Mouse (Mus musculus) c-Kit-negative CD71-positive TER-119-positive erythroid progenitor cells, embryonic 14.5 days (primary cell): ENCODE data around the gene Aup1.

Experiments
- DNase-seq: peaks from one replicate; pipeline ENCODE4 v3.0.0-alpha.2; 2013; ENCODE audit warnings: low read depth, low spot score

The Aup1 gene

DNA sequence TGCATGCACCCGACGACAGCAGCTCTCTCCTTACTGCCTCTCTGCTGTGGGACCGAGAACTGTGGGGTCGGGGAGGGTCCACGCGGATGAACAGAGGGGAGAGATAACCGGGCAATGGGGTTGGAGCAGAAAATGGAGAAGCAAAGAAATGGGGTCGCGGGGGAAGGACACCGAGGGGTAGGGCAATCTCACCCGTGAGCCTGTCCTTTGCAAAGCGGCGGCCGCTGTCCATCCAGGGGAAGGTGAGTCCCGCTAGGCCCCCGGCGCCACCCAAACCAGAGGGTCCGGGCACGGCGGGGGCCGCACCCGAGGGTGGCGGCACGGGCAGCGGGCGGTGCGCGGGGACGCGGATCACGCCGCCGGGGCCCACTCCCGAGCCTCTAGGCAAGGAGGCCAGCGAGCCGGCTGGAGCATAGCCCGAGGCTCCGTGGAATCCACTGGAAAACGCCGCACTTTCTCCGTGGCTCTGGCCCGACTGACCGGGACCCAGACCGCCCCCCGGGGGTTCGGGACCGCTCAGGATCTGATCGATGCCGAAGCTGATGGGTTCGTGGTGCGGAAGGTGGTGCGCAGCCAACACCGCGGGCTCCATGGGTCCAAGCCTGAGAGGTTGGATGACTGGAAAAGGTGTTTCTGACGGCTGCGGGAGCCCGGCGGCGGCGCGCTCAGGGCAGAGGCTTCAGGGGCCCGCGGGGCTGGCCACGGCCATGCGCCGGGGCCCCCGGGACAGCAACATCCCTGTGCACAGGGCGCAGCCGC is 15.3 kb downstream of the Aup1 start:
- DNase-seq, result no peak

DNA sequence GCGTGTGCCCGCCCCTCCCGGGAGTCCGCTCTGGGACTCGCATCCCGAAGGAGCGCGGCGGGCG is 15.8 kb downstream of the Aup1 start, which contains the start of gene Tlx2:
TSS of gene Tlx2 (minus strand) at position 47 of the 64 bp plus-strand sequence.
- no peak for DNase-seq

- DNase-seq, result no peak
Measured at GRCm38 (mm10) chr6:83070311-83071219, 16.2 kb downstream of the Aup1 start.

DNA sequence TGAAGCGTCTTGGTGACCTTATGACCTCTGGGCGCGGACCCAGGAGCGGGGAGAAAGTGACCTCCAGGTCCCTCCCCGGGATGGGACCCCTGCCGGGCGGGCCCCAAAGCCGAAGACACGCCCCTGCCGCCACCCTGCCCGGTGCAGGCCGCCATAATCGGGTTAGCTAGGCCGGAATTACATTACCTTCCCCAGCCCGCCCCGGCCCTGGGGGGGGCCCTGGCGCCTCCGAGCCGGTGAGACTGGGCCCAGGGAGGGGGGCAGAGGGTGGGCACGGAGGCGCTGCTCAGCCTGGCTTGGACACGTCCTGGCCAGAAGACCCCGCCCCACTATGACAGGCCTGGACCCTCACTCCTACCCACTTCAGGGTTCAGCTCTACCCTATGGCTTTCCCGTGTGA is 16.9 kb downstream of the Aup1 start:
- DNase-seq, result no peak

GRCm38 (mm10) chr6:83074979-83075378 is 20.7 kb downstream of the Aup1 start:
- no peak for DNase-seq

DNA sequence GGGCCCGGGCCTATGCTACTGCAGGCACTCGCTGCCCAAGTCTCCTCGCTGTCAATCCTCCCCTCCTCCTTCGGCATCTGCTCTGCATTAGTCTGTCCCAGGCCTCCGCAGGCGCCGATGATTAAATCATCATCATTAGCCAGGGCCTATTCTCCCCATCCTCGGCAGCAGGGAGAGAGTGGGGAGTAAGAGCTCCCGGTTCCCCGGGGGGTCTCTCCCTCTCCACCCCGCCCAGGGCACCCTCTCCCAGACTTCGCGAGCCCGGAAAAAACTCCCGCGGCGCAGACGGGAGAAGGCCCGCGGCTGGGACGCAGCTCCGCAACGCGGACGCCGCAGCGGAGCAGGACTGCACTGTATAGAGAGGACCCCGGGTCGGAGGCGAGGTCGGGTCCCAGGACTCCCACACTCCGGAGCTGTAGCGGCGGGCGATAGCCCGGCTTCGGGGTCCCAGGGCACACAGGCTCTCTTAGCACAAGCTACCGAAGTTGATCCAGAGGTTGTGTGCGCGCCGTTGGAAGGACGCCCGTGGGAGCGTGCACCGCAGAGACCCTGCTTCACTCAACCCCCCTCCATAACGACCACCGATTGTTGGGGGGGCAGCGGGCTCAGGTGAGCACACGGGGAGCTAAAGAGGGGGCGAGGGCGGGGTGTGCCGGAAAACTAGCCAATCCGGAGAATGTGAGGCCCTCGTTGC is 23.5 kb downstream of the Aup1 start, which contains the start of gene Pcgf1:
TSS of gene Pcgf1 (plus strand) at position 240 of the 694 bp plus-strand sequence.
- DNase-seq, result no peak

GRCm38 (mm10) chr6:83078324-83078858 is 24.1 kb downstream of the Aup1 start:
- DNase-seq, result peak; percentile 99

GRCm38 (mm10) chr6:83080210-83080609 is 25.9 kb downstream of the Aup1 start:
- no peak for DNase-seq

DNA sequence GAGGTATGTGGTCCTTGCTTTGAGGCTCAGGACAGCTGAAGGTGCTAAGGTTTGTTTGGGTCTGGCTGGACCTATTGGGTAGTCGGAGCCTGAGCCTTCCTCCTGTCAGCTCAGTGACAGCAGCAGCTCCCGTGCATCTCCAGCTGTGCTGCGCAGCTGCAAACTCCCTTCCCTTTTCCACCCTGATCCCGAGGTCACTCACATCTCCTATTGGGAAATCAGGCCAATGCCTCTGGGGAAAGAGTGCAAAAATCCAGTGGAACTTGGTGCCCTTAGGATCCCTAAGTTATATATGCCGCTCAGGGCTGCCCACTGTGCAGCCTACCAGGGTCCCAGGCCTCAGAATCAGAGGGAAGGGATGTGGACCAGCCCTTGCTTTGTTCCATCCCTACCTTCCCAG is 29.2 kb downstream of the Aup1 start:
- DNase-seq, result no peak

DNA sequence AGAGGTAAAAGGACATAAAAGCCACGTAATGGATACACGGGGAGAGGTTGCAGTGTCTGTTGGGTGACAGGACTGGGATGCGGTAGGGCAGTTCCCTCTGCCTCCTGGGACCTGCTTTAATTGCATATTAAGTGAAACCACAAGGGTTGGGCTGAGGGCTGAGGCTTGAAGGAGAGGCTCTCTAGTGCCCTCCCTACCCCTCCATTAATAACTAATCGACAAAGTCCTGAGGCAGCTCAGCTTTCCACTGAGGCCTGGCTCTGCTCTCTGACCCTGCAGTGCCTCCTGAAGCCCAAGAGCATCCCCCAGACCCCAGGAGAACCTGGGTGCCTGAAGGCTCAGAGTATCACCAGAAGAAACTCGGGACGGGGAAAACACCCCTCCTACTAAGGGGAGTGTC is 30.2 kb downstream of the Aup1 start:
- DNase-seq, result no peak

DNA sequence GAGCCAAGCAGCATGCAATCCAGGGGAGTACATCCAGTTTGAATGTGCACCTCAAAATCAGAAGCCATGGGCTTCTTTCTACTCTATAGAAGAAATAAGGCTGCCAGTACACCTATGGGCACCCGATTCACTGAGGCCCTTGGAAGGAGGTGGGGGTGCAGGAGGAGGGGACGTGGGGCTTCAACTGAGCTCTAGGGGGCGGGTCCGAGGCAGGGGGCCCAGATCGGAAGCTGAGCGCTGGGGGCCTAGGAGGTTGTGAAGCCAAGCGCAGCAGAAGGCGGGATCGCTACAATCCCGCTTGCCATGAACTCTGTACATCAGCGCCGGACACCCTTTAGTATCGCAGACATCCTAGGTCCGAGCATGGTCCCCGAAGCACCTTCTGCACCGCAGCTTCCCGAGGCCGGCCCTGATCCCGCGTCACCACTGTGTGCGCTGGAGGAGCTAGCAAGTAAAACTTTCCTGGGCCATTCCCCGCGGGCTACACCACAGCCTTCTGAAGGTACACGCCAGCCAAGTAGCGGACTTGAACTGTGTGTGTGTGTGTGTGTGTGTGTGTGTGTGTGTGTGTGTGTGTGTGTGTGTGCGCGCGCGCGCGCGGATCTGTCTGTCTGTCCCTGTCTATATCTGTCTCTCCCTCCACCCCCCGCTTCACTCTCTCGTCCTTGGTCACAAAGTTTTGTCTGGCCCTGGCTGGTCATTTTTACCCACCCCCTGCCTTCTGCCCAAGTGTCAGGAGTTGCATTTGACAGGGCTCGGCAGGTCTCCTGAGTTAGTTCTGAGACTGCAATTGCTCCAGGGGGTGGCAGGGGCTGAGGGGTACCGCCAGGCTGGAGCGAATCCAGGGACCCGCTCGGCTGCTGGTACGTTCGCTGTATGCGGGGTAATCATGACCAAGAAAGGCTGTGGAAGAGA is 32.1 kb downstream of the Aup1 start, which contains the start of gene Lbx2:
TSS of gene Lbx2 (plus strand) at position 247 of the 915 bp plus-strand sequence.
- no peak for DNase-seq

DNA sequence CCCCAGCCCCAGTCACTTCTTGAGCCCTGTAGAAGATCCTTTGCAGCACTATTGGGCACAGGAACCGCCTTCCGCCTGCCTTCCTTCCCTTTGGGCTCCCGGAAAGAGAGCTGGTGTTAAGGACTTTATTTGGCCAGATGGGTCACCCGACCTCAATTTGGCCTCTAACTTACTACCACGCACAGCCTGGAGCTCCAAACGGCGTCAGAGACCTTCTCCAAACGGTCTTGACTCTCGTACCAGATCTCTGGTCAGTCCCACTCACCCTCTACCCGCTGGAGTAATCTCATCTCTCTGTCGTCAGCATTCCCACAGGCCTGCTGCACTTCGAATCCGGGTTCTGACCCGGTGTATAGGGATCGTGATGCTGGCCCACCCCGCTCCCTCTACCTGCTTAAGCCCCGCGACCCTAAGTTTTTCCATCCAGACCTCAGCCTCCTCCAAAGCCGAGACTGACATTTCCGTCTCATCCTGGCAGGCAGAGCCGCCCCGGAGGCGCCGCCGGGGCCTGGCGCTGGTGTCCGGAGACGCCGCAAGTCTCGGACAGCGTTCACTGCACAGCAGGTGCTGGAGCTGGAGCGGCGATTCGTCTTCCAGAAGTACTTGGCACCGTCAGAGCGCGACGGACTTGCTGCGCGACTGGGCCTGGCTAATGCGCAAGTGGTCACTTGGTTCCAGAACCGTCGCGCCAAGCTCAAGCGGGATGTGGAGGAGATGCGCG is 33.0 kb downstream of the Aup1 start:
- DNase-seq, result no peak

GRCm38 (mm10) chr6:83087926-83088260 is 33.6 kb downstream of the Aup1 start:
- DNase-seq, result no peak

DNA sequence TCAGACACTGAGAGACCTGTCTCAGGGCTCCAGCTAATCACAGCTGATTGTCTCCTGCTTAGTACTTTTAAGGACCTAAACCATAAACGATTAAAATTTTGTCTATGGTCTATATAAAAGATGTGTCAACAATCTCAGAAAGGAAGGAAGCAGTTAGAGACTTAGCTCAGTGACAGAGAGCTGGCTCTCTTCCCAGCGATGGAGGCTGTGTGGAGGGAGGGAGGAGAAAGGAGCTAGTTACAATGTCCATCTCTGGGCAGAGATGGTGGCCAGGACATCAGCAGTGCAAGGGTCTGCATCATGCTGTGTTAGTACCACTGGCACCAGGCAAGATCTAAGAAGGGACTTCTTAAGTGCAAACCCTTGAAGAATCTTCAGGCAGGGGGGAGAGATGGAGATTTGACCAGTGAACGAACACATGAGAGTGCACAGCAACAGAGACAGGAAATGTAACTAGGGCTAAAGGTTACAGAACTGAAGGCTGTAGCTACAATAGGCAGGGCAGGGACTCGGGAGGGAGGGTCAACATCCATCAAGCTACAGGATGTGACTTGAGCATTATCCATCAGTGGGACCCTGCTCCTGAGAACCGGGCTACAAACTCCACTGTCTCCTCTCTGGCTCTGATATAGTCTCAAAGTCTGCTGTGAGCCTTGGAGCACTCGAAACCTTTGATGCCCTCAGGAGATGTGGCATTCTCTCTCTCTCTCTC is 38.3 kb downstream of the Aup1 start:
- DNase-seq, result no peak

DNA sequence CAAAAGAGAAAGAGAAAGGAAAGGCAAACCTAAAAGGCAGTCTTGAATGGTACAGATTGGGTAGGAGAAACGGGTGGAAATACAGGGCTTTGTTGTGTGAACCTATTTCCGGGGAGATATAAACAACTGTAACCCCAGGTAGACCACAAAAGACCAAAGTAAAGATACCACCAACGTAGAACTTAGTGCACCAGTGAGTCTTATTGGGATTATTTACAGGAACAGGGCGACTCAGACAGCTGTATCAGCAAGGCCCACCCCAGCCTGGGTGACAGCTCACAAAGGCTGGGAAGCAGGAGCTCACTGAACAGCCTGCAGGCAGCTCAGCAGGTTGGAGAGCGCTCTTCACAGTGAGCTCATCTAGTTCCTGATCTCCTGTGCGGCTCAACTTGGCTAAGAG is 41.6 kb downstream of the Aup1 start:
- DNase-seq, result no peak

DNA sequence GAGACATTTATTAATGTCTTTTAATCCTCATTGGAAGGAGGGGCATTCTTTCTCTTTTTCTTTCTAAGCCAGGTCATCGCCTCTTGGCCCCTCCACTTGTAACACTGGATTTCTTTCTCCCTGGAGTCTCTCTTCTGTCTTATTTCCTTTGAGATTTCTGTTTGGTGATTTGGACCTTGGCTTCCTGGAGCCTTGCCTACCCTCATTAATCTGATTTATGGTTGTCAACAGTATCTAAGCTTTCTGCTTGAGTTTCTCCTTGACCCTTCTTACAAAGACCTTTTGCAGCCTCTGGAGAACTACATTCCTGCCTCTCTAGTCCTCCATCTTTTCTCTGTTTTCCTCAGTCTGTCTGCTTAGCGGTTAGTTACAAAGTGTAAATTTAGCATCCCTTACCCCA is 44.1 kb downstream of the Aup1 start:
- DNase-seq, result no peak

DNA sequence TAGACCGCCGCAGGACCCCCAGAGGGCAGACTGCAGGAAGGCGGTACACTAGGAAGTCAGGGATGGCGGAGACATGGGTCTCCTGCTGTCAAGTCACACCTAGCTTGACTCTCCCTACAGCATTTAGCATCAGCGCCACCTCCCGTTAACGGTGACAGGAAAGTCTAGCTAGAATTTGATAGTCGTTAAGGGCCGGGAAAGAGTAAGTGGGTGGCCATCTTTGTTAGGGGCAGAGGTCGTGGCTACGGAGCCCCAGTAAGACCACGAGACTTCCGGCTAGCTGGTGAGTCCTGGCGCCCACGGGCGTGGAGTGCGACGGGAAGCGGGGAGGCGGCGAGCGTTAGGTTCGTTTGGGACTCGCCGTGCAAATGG is 47.0 kb downstream of the Aup1 start, which contains the start of the genes Ccdc142 and Gm42688:
TSS of gene Ccdc142 (plus strand) at position 286 of the 372 bp plus-strand sequence.
TSS of gene Gm42688 (plus strand) at position 302 of the 372 bp plus-strand sequence.
- DNase-seq, result no peak

- DNase-seq, result no peak
Measured at GRCm38 (mm10) chr6:83101688-83102556, 47.6 kb downstream of the Aup1 start.

GRCm38 (mm10) chr6:83103130-83103650 is 48.9 kb downstream of the Aup1 start:
- no peak for DNase-seq
